Mouse (Mus musculus): ENCODE results near the gene Myoz1. TPM values are rescaled to one million over a fixed set of nuclear protein-coding genes. Genes with fewer than 3 reads are reported as not detected.
A peak's percentile ranks its signal among the peaks of the same experiment; 100 is the strongest.

Gene Myoz1
- polyA plus RNA-seq, 1 experiment from 2014 or later, result 0.24 TPM

- Histone ChIP-seq H3K4me3 (ENCODE audit: low read depth, low read length) (peak overlapping the region; percentile 83), H3K9me3 (ENCODE audit: low read depth, low read length) (no peaks in the 10 kb centered on the region), H3K4me1 (ENCODE audit: insufficient read depth) (peaks cover 16% of the 10 kb centered on the region), H3K9ac (peak overlapping the region; percentile 90; the same call in 1 of the 2 replicates), H3K27me3 (ENCODE audit: insufficient read depth, low read length) (no peaks in the 10 kb centered on the region), H3K36me3 (ENCODE audit: insufficient read depth) (peaks cover 42% of the 10 kb centered on the region), H3K27ac (ENCODE audit: low read depth) (no peak overlapping the region), H3K4me2 (peak overlapping the region; percentile 76)
- TF ChIP-seq CTCF (IDR thresholded peaks at IDR 0.05; ENCODE audit: low read depth), result peak; percentile 69
- no peak for ATAC-seq (ENCODE audit: insufficient read depth)
- WGBS, result 10% methylated on average over 1 of the region's 1 CpGs
- DNase-seq, result peak; percentile 82
These were observed 40.6 kb upstream of the Myoz1 start for GRCm38 (mm10) chr14:20696986-20697385.

- Histone ChIP-seq H3K9me3 (ENCODE audit: low read depth, low read length) (no peaks in the 10 kb centered on the region), H3K4me1 (ENCODE audit: insufficient read depth) (peaks cover 10% of the 10 kb centered on the region; the same call in 1 of the 2 replicates), H3K4me2 (peak overlapping the region; percentile 76), H3K36me3 (ENCODE audit: insufficient read depth) (peaks cover 52% of the 10 kb centered on the region), H3K27me3 (ENCODE audit: insufficient read depth, low read length) (no peaks in the 10 kb centered on the region), H3K4me3 (ENCODE audit: low read depth, low read length) (peak overlapping the region; percentile 83), H3K27ac (ENCODE audit: low read depth) (peak overlapping the region; percentile 97), H3K9ac (peak overlapping the region; percentile 90)
- ATAC-seq (ENCODE audit: insufficient read depth) (no peak), DNase-seq (peak; percentile 19)
- no peak for TF ChIP-seq CTCF (IDR thresholded peaks at IDR 0.05; ENCODE audit: low read depth)
- 11% methylated on average over 27 of the region's 27 CpGs for WGBS
These were observed 39.6 kb upstream of the Myoz1 start for GRCm38 (mm10) chr14:20695761-20696520.

- H3K36me3 ChIP-seq (ENCODE audit: insufficient read depth), result peaks cover 59% of the 10 kb centered on the region
These were observed 38.8 kb upstream of the Myoz1 start, which contains the start of gene Fut11 for GRCm38 (mm10) chr14:20694884-20695760. TSS of gene Fut11 (plus strand) at chr14:20694968.

GRCm38 (mm10) chr14:20694185-20694883 lies 38.0 kb upstream of the Myoz1 start:
- no peak for TF ChIP-seq CTCF (IDR thresholded peaks at IDR 0.05; ENCODE audit: low read depth)
- H3K4me2 ChIP-seq, result peak overlapping the region; percentile 76
- peak overlapping the region; percentile 90 for H3K9ac ChIP-seq
- H3K9me3 ChIP-seq (ENCODE audit: low read depth, low read length), result no peaks in the 10 kb centered on the region
- peaks cover 66% of the 10 kb centered on the region for H3K36me3 ChIP-seq (ENCODE audit: insufficient read depth)
- H3K27me3 ChIP-seq (ENCODE audit: insufficient read depth, low read length), result no peaks in the 10 kb centered on the region
- peaks cover 10% of the 10 kb centered on the region; the same call in 1 of the 2 replicates for H3K4me1 ChIP-seq (ENCODE audit: insufficient read depth)
- WGBS, result 43% methylated on average over 13 of the region's 13 CpGs
- peak overlapping the region; percentile 97 for H3K27ac ChIP-seq (ENCODE audit: low read depth)
- H3K4me3 ChIP-seq (ENCODE audit: low read depth, low read length), result peak overlapping the region; percentile 83
- no peak for DNase-seq
- peak; percentile 23 for ATAC-seq (ENCODE audit: insufficient read depth)

More at GRCm38 (mm10) chr14:20694884-20695760, 38.8 kb upstream of the Myoz1 start, which contains the start of gene Fut11:
- TF ChIP-seq CTCF (IDR thresholded peaks at IDR 0.05; ENCODE audit: low read depth), result no peak
- Histone ChIP-seq H3K9me3 (ENCODE audit: low read depth, low read length) (no peaks in the 10 kb centered on the region), H3K4me3 (ENCODE audit: low read depth, low read length) (peak within 1 kb of the TSS; percentile 83), H3K27me3 (ENCODE audit: insufficient read depth, low read length) (no peaks in the 10 kb centered on the region), H3K27ac (ENCODE audit: low read depth) (peak within 1 kb of the TSS; percentile 97), H3K4me2 (peak within 1 kb of the TSS; percentile 76), H3K9ac (peak within 1 kb of the TSS; percentile 90), H3K4me1 (ENCODE audit: insufficient read depth) (peaks cover 10% of the 10 kb centered on the region; the same call in 1 of the 2 replicates)
- DNase-seq (peak; percentile 96), ATAC-seq (ENCODE audit: insufficient read depth) (peak; percentile 95)
- under 1% methylated on average over 109 of the region's 111 CpGs for WGBS

GRCm38 (mm10) chr14:20693589-20694101 lies 37.3 kb upstream of the Myoz1 start:
- peaks cover 66% of the 10 kb centered on the region for H3K36me3 ChIP-seq (ENCODE audit: insufficient read depth)
- WGBS, result 85% methylated on average over 10 of the region's 10 CpGs
- no peaks in the 10 kb centered on the region for H3K9me3 ChIP-seq (ENCODE audit: low read depth, low read length)
- H3K27me3 ChIP-seq (ENCODE audit: insufficient read depth, low read length), result no peaks in the 10 kb centered on the region
- no peak overlapping the region for H3K9ac ChIP-seq
- TF ChIP-seq CTCF (IDR thresholded peaks at IDR 0.05; ENCODE audit: low read depth), result no peak
- DNase-seq (no peak), ATAC-seq (ENCODE audit: insufficient read depth) (no peak)
- H3K4me2 ChIP-seq, result no peak overlapping the region
- peaks cover 10% of the 10 kb centered on the region; the same call in 1 of the 2 replicates for H3K4me1 ChIP-seq (ENCODE audit: insufficient read depth)
- no peak overlapping the region for H3K4me3 ChIP-seq (ENCODE audit: low read depth, low read length)
- H3K27ac ChIP-seq (ENCODE audit: low read depth), result no peak overlapping the region

- no peak overlapping the region for H3K4me2 ChIP-seq
- TF ChIP-seq CTCF (IDR thresholded peaks at IDR 0.05; ENCODE audit: low read depth), result no peak
- H3K4me3 ChIP-seq (ENCODE audit: low read depth, low read length), result no peak overlapping the region
- 88% methylated on average over 6 of the region's 6 CpGs for WGBS
- ATAC-seq (ENCODE audit: insufficient read depth) (no peak), DNase-seq (no peak)
- peaks cover 8% of the 10 kb centered on the region; the same call in 1 of the 2 replicates for H3K4me1 ChIP-seq (ENCODE audit: insufficient read depth)
- H3K27me3 ChIP-seq (ENCODE audit: insufficient read depth, low read length), result no peaks in the 10 kb centered on the region
- no peaks in the 10 kb centered on the region for H3K9me3 ChIP-seq (ENCODE audit: low read depth, low read length)
- H3K36me3 ChIP-seq (ENCODE audit: insufficient read depth), result peaks cover 77% of the 10 kb centered on the region
- no peak overlapping the region for H3K9ac ChIP-seq
- H3K27ac ChIP-seq (ENCODE audit: low read depth), result no peak overlapping the region
These were observed 35.4 kb upstream of the Myoz1 start for GRCm38 (mm10) chr14:20691772-20692171.

Data from lung, embryonic 14.5 days (tissue).